Mouse (Mus musculus) layer of hippocampus, postnatal 14 days (tissue): Measurements from ENCODE around the gene Lifr. TPM values are rescaled to one million over a fixed set of nuclear protein-coding genes. Genes with fewer than 3 reads are reported as not detected.

Experiments used
- DNase-seq, 2 experiments: peaks; one replicate each; pipeline ENCODE4 v3.0.0; 2021 to 2022; ENCODE audit warnings: low spot score in 2 of 2, mixed read lengths in 1 of 2
- total RNA-seq, 2 experiments: library from RNA; stranded (reverse); gene quantifications; 2 replicates each; pipeline ENCODE4 v1.2.3; 2021

The Lifr gene
- total RNA-seq, 2 experiments from 2014 or later: 60.9 to 64.7 TPM

- no peak for DNase-seq
Observed at GRCm38 (mm10) chr15:7079631-7080337, 10.6 kb upstream of the Lifr start.

- no peak for DNase-seq
Observed at GRCm38 (mm10) chr15:7080916-7081626, 9.3 kb upstream of the Lifr start.

GRCm38 (mm10) chr15:7081795-7082194, 8.6 kb upstream of the Lifr start:
- DNase-seq: no peak

GRCm38 (mm10) chr15:7082901-7083300, 7.5 kb upstream of the Lifr start:
- DNase-seq: no peak

- DNase-seq: peak; percentile 41
Observed at GRCm38 (mm10) chr15:7084780-7085497, 5.5 kb upstream of the Lifr start.

GRCm38 (mm10) chr15:7088691-7089090, 1.7 kb upstream of the Lifr start:
- DNase-seq: no peak

- DNase-seq: no peak
Observed at GRCm38 (mm10) chr15:7092321-7092720, 1.9 kb downstream of the Lifr start.

- DNase-seq: no peak
Observed at GRCm38 (mm10) chr15:7099406-7099805, 9.0 kb downstream of the Lifr start.

- DNase-seq: no peak
Observed at GRCm38 (mm10) chr15:7100226-7100625, 9.8 kb downstream of the Lifr start.

- no peak for DNase-seq
Observed at GRCm38 (mm10) chr15:7103051-7103450, 12.6 kb downstream of the Lifr start.

GRCm38 (mm10) chr15:7105224-7105623, 14.8 kb downstream of the Lifr start:
- DNase-seq: no peak

GRCm38 (mm10) chr15:7108160-7108559, 17.7 kb downstream of the Lifr start:
- DNase-seq: no peak

- DNase-seq: no peak
Observed at GRCm38 (mm10) chr15:7112227-7112907, 22.0 kb downstream of the Lifr start.

- no peak for DNase-seq
Observed at GRCm38 (mm10) chr15:7113906-7114305, 23.5 kb downstream of the Lifr start.

- no peak for DNase-seq
Observed at GRCm38 (mm10) chr15:7115326-7116003, 25.1 kb downstream of the Lifr start.

- DNase-seq: no peak
Observed at GRCm38 (mm10) chr15:7116216-7116615, 25.8 kb downstream of the Lifr start.

GRCm38 (mm10) chr15:7116699-7117098, 26.3 kb downstream of the Lifr start:
- no peak for DNase-seq

GRCm38 (mm10) chr15:7117944-7118343, 27.5 kb downstream of the Lifr start:
- no peak for DNase-seq

- DNase-seq: peak; percentile 53 to 84
Observed at GRCm38 (mm10) chr15:7118849-7119248, 28.4 kb downstream of the Lifr start.

- no peak for DNase-seq
Observed at GRCm38 (mm10) chr15:7119930-7120512, 29.6 kb downstream of the Lifr start.
